Mouse (Mus musculus) embryonic facial prominence, embryonic 13.5 days (tissue): ENCODE data around the gene Ccdc85c. TPM values are rescaled to one million over a fixed set of nuclear protein-coding genes. Genes with fewer than 3 reads are reported as not detected.

Experiments used
- ATAC-seq: fragments of 200-750 bp; cut with Nextera tagmentation; 2 replicates; pipeline ENCODE4 v1.8.0; 2017; ENCODE audit warnings: low read depth; ENCODE audit not compliant: insufficient number of reproducible peaks, insufficient read depth, low FRiP score, low TSS enrichment
- H3K27ac ChIP-seq: fragments of 300-500 bp; sonication (generic); 2 replicates; pipeline ENCODE4 v1.5.1; 2015; ENCODE audit warnings: moderate library complexity, mild to moderate bottlenecking, inconsistent platforms
- H3K27me3 ChIP-seq: fragments of 300-500 bp; sonication (generic); 2 replicates; pipeline ENCODE4 v1.6.1; 2015; ENCODE audit warnings: mild to moderate bottlenecking, inconsistent platforms
- H3K36me3 ChIP-seq: fragments of 300-500 bp; sonication (generic); 2 replicates; pipeline ENCODE4 v1.6.1; 2015; ENCODE audit warnings: mild to moderate bottlenecking, inconsistent platforms
- H3K4me1 ChIP-seq: fragments of 300-500 bp; sonication (generic); 2 replicates; pipeline ENCODE4 v1.6.1; 2015; ENCODE audit warnings: inconsistent platforms
- H3K4me2 ChIP-seq: fragments of 300-500 bp; sonication (generic); 2 replicates; pipeline ENCODE4 v1.6.1; 2015; ENCODE audit warnings: moderate library complexity, mild to moderate bottlenecking, inconsistent platforms
- H3K4me3 ChIP-seq: fragments of 300-500 bp; sonication (generic); 2 replicates; pipeline ENCODE4 v1.5.1; 2015; ENCODE audit warnings: mild to moderate bottlenecking, inconsistent platforms
- H3K9ac ChIP-seq: fragments of 300-500 bp; sonication (generic); 2 replicates; pipeline ENCODE4 v1.6.1; 2015; ENCODE audit warnings: mild to moderate bottlenecking, inconsistent platforms
- H3K9me3 ChIP-seq: fragments of 300-500 bp; sonication (generic); 2 replicates; pipeline ENCODE4 v1.6.1; 2016; ENCODE audit warnings: inconsistent platforms
- WGBS: fragments of 180-500 bp; shearing (Covaris S2); methylation state at CpG from one replicate; pipeline ENCODE4 v1.1.7; 2015; ENCODE audit warnings: mixed read lengths; 5-methylcytosine and 5-hydroxymethylcytosine counted together
- polyA plus RNA-seq: library from polyadenylated mRNA; unstranded; fragments of >200 nt; fragmentation: Nextera tagmentation; extraction: Ambion mirVana; gene quantifications from 2 replicates; pipeline ENCODE4 v1.2.1, GENCODE M21; 2015

Gene Ccdc85c
- polyA plus RNA-seq, 1 experiment from 2014 or later: 6.3 TPM

GRCm38 (mm10) chr12:108292419-108292818, 17.2 kb upstream of the Ccdc85c start:
- peak; percentile 45; the same call in 1 of the 2 replicates for ATAC-seq
- Histone ChIP-seq H3K4me2 (peak overlapping the region; percentile 48), H3K4me3 (no peak overlapping the region), H3K36me3 (no peaks in the 10 kb centered on the region), H3K27me3 (no peaks in the 10 kb centered on the region), H3K9ac (0 out of 2 replicates have a peak overlapping the region, but pooled peaks have one; percentile 2), H3K4me1 (peaks cover 14% of the 10 kb centered on the region), H3K9me3 (no peaks in the 10 kb centered on the region), H3K27ac (no peak overlapping the region)
- 7% methylated on average over 9 of the region's 9 CpGs for WGBS

- Histone ChIP-seq H3K9ac (no peak overlapping the region), H3K27ac (no peak overlapping the region), H3K4me3 (no peak overlapping the region), H3K36me3 (no peaks in the 10 kb centered on the region), H3K4me1 (peaks cover 23% of the 10 kb centered on the region), H3K9me3 (no peaks in the 10 kb centered on the region), H3K27me3 (0 out of 2 replicates have a peak, but pooled peaks cover 7% of the 10 kb centered on the region), H3K4me2 (no peak overlapping the region)
- ATAC-seq: no peak
- WGBS: 78% methylated on average over 19 of the region's 19 CpGs
Measured at GRCm38 (mm10) chr12:108288127-108288880, 13.1 kb upstream of the Ccdc85c start.

DNA sequence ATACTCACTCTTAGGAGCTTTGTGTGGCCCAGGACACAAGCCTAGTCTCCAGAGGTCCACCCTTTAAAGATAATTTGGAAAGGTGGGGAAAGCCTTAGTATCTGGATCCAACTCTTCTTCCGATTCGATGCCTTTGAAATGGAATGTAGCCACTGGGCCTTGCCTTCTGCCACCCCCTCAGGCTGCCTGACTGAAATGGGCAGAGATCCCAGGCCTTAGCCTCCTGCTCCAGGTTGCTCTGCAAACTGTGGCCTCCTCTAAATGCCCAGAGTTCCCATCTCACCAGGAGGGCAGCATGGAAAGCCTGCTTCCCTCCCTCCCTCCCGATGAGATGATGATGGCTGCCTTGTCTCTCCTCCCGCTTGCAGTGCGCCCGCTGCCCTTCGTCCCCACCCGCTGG, 11.8 kb upstream of the Ccdc85c start:
- Histone ChIP-seq H3K4me3 (no peak overlapping the region), H3K9me3 (no peaks in the 10 kb centered on the region), H3K27me3 (0 out of 2 replicates have a peak, but pooled peaks cover 7% of the 10 kb centered on the region), H3K9ac (no peak overlapping the region), H3K4me2 (no peak overlapping the region), H3K4me1 (peaks cover 14% of the 10 kb centered on the region), H3K27ac (no peak overlapping the region), H3K36me3 (no peaks in the 10 kb centered on the region)
- WGBS: 91% methylated on average over 8 of the region's 8 CpGs
- no peak for ATAC-seq

GRCm38 (mm10) chr12:108286381-108286780, 11.2 kb upstream of the Ccdc85c start:
- Histone ChIP-seq H3K9ac (no peak overlapping the region), H3K36me3 (no peaks in the 10 kb centered on the region), H3K27me3 (0 out of 2 replicates have a peak, but pooled peaks cover 7% of the 10 kb centered on the region), H3K4me3 (no peak overlapping the region), H3K4me1 (peaks cover 13% of the 10 kb centered on the region), H3K27ac (no peak overlapping the region; the same call in 1 of the 2 replicates), H3K4me2 (no peak overlapping the region), H3K9me3 (no peaks in the 10 kb centered on the region)
- 67% methylated on average over 4 of the region's 4 CpGs for WGBS
- ATAC-seq: no peak

GRCm38 (mm10) chr12:108285225-108286011, 10.2 kb upstream of the Ccdc85c start:
- 0 out of 2 replicates have a peak, but pooled peaks cover 7% of the 10 kb centered on the region for H3K27me3 ChIP-seq
- H3K4me3 ChIP-seq: no peak overlapping the region
- 0 out of 2 replicates have a peak overlapping the region, but pooled peaks have one; percentile 16 for H3K9ac ChIP-seq
- H3K9me3 ChIP-seq: no peaks in the 10 kb centered on the region
- no peaks in the 10 kb centered on the region for H3K36me3 ChIP-seq
- no peak overlapping the region for H3K4me2 ChIP-seq
- 32% methylated on average over 11 of the region's 11 CpGs for WGBS
- H3K27ac ChIP-seq: no peak overlapping the region; the same call in 1 of the 2 replicates
- no peak; the same call in 1 of the 2 replicates for ATAC-seq
- H3K4me1 ChIP-seq: peaks cover 13% of the 10 kb centered on the region

GRCm38 (mm10) chr12:108284455-108285224, 9.4 kb upstream of the Ccdc85c start:
- Histone ChIP-seq H3K9me3 (no peaks in the 10 kb centered on the region), H3K27ac (no peak overlapping the region), H3K9ac (0 out of 2 replicates have a peak overlapping the region, but pooled peaks have one; percentile 16), H3K4me1 (peaks cover 13% of the 10 kb centered on the region), H3K4me2 (no peak overlapping the region), H3K36me3 (no peaks in the 10 kb centered on the region), H3K27me3 (0 out of 2 replicates have a peak, but pooled peaks cover 7% of the 10 kb centered on the region), H3K4me3 (no peak overlapping the region)
- WGBS: 31% methylated on average over 14 of the region's 14 CpGs
- no peak for ATAC-seq

DNA sequence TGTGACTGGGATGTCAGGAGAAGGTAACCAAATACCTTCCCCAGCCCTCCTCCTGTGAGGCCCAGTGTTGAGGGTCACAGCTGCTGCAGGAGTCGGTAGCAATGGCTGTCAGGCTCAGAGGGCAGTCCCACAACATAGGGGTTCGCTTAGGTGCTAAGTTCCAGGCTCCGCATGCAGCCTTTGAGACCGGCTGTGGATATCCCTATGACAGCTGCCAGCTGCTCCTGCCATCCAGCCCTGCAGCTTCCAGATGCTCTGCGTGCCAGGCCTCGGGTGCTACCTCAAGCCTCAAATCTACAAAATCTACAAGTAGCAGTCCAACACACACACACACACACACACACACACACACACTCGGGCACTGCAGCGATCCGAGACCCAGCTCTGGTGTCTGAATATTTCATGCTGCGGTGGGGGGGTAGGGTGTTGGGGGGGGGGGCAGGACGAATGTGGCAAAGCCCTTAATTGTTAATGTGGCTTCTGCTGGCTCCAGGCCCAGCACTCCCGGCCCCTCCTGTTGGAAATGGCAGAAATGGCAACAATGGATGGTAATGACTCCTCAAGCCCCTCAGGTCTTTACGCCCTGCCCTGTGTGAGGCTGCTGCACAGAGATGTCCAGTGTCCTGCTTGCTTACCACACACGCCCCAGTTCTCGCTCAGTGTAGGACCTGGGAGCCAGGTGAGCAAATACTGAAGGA, 3.1 kb upstream of the Ccdc85c start:
- Histone ChIP-seq H3K9me3 (no peaks in the 10 kb centered on the region), H3K36me3 (no peaks in the 10 kb centered on the region), H3K27ac (peak overlapping the region; percentile 51; the same call in 1 of the 2 replicates), H3K4me3 (no peak overlapping the region), H3K27me3 (no peaks in the 10 kb centered on the region), H3K9ac (peak overlapping the region; percentile 32; the same call in 1 of the 2 replicates), H3K4me1 (peaks cover 39% of the 10 kb centered on the region), H3K4me2 (peak overlapping the region; percentile 97)
- 38% methylated on average over 15 of the region's 15 CpGs for WGBS
- no peak for ATAC-seq

DNA sequence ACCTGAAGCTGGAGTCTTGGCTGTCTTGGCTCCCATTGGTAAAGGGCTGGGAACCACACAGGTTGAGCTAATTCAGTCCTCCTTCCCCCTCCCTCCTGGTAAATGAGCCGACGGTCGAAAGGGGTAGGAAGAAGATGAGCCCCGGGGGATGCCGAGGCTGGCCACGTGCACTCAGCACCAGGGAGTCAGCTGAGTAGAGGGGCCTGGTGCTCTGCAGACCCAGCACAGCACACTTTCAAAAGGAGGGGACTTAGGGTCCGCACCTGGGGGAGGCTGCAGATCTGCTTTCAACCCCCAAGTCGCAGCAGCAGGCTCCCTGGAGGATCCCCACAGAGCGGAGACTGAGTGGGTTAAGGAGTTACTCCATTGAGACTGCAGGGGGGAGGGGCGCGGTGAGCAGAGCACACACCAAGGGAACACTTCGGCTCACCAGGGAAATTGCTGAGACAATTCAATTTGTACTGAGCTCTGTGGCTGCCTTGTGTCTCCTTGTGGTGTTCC, 2.2 kb upstream of the Ccdc85c start:
- peak overlapping the region; percentile 51; the same call in 1 of the 2 replicates for H3K27ac ChIP-seq
- H3K36me3 ChIP-seq: no peaks in the 10 kb centered on the region
- no peaks in the 10 kb centered on the region for H3K9me3 ChIP-seq
- no peaks in the 10 kb centered on the region for H3K27me3 ChIP-seq
- H3K4me1 ChIP-seq: peaks cover 49% of the 10 kb centered on the region
- peak overlapping the region; percentile 97 for H3K4me2 ChIP-seq
- peak overlapping the region; percentile 23 for H3K4me3 ChIP-seq
- H3K9ac ChIP-seq: peak overlapping the region; percentile 78
- ATAC-seq: no peak
- WGBS: 1% methylated on average over 12 of the region's 12 CpGs

DNA sequence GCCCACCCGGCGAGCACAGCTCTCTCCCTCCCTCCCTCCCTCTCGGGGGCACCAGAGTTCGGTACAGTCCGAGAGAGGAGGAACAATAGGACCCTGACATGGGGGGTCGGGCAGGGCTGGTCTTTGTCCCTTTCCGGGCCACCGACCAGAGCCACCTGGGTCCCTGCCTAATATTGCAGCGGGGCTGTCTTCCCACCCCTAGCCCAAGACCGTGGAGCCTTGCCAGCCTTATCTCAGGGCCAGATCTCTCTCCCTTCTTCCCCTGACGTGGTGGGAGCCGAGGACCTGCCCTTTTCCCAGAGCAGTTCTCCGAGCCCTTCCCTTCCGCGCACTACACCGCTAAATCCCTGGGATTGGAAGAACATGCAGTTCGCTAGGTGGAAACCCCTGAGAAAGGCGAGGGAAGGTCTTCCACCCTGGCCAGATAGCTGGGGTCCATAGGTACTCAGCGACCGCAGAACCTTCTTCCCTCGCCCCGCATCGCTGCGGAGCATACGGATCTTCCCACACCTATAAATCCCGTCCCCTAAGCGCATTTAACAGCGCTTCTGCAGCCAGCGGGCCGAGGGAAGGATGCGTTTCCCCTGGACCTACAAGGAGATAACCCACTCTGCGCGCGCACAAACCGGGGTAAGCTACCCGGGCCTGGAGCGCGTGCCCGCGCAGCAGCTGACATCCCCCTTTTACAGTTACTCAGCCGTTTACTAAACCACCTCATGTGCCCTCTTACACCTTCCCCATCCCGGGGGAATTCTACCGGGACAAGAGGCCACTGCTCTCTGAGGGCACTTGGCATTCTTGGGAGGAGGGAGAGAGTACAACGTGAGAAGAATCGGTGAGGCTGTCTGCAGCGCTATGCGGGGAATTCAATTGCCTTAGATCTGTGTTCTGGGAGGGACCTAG, 946 bp upstream of the Ccdc85c start:
- Histone ChIP-seq H3K9me3 (no peaks in the 10 kb centered on the region), H3K27ac (peak overlapping the region; percentile 86), H3K4me1 (peaks cover 61% of the 10 kb centered on the region), H3K36me3 (0 out of 2 replicates have a peak, but pooled peaks cover 4% of the 10 kb centered on the region), H3K27me3 (no peaks in the 10 kb centered on the region), H3K4me2 (peak overlapping the region; percentile 97), H3K4me3 (peak overlapping the region; percentile 66), H3K9ac (peak overlapping the region; percentile 78)
- WGBS: under 1% methylated on average over 44 of the region's 47 CpGs
- peak; percentile 16 for ATAC-seq

GRCm38 (mm10) chr12:108275508-108275890, 274 bp upstream of the Ccdc85c start:
- H3K27ac ChIP-seq: peak overlapping the region; percentile 86
- H3K4me1 ChIP-seq: peaks cover 68% of the 10 kb centered on the region
- H3K36me3 ChIP-seq: 0 out of 2 replicates have a peak, but pooled peaks cover 4% of the 10 kb centered on the region
- H3K9me3 ChIP-seq: no peaks in the 10 kb centered on the region
- H3K4me3 ChIP-seq: peak overlapping the region; percentile 66
- H3K9ac ChIP-seq: peak overlapping the region; percentile 78
- H3K27me3 ChIP-seq: no peaks in the 10 kb centered on the region
- 0% methylated on average over 29 of the region's 37 CpGs for WGBS
- ATAC-seq: peak; percentile 89
- peak overlapping the region; percentile 97 for H3K4me2 ChIP-seq
